Mouse (Mus musculus) right cerebral cortex, postnatal 25 days (tissue): ENCODE data around the gene Kcnq1.

Source experiments
- DNase-seq: peaks from one replicate; pipeline ENCODE4 v3.0.0; 2022

Gene Kcnq1

GRCm38 (mm10) chr7:143094592-143095553, 11.3 kb upstream of the Kcnq1 start, which contains the start of gene Trpm5:
Gene Trpm5, minus strand, starts transcription at chr7:143094642.
- DNase-seq = peak; percentile 25

DNA sequence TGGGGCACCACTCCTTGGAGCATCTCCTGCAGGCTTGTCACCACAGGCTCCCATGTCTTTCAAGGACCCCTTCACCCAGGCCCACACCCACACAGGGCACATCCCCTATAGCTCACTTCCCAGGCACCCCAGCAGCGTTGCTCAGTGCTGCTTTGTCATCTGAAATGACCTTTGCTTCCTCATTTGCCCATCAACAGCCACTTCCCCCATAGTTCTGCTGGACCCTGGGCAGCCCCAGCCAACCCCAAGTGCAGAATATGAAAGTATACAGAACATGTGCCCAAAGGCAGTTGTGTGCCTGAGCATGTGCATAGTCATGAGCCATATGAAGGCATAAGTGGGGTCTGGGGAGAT, 10.6 kb upstream of the Kcnq1 start:
- DNase-seq = no peak

DNA sequence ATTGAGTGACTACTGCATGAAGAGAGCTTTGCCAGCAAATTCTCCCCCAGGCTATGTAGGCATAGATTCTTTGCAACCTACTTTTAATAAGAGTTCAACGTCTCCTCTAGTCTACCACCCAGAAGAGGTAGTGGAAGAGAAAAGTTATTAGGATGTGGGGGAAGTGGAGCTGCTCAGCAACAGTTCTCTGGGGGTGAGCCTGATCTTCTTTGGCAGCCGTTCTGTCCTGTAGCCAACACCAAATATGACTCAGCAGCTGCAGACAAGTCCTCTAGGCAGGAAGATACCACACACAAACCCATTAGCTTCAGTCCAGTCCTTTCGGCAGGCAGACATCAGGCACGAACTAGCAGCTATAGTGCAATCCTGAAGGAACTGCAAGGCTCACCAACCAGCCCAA, 5.4 kb upstream of the Kcnq1 start:
- peak; percentile 14 for DNase-seq

DNA sequence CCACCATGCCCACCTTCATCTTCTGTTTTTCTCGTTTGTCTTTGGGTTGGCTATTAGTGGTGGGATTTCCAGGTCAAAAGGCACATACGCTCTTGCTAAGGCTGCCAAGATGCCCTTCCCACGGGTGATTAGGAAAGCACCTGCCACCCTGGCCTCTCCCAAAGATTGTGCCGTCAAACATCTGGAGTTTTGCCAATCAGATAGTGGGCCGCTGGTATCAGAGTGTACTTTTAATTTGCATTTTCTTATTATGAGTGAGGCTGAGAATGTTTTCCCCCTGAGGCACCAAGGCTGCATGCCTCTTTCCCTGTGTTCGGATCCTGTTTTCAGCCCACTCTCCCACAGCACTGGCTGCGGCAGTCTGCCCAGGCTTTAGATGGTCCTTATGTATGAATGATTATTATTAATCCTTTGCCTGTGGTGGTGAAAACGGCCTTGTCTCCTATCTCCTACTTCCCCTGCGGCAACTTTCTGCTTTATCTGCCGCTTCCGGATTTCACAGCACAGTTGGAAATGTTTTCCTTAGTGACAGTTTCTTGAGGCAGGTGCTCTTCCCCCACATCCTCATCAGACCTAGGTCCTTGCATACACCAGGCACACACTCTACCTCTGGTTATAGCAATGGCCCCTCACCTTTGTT, 784 bp upstream of the Kcnq1 start:
- DNase-seq = no peak

DNA sequence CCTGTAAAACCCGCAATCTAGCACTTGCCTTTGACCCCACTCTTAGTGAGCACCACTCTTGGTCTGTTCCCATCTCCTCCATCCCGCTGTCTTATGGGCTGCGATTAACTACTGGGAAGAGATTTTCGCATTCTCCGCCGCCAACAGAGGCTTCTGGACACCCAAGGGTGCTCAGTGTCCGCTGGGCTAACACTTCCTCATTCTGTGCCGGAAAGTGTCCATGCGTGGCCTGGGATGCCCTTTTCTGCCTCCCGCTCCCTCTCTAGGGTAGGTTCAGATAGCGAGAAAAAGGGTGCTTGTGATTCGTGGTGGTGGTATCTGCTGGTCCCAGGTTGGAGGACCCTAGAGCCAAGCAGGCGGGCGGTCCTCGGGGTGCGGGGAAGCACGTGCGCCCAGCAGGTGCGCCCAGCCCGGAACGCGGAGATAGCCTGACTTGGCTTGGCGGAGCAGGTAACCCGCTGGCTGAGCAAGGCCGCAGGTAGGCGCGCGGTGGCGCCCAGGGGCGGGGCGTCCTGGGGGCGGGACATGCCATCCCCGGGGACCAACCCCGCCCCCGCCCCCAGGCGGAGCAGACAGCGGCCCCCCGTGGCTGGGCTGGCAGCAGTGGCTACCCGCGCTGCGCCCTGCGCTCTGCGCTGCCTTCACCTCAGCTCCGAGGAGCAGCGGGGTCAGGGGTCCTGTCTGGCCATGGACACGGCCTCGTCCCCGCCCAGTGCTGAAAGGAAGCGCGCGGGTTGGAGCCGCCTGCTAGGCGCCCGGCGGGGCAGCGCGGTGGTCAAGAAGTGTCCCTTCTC, 707 bp downstream of the Kcnq1 start:
- no peak for DNase-seq

GRCm38 (mm10) chr7:143108200-143108599, 2.0 kb downstream of the Kcnq1 start:
- no peak for DNase-seq

DNA sequence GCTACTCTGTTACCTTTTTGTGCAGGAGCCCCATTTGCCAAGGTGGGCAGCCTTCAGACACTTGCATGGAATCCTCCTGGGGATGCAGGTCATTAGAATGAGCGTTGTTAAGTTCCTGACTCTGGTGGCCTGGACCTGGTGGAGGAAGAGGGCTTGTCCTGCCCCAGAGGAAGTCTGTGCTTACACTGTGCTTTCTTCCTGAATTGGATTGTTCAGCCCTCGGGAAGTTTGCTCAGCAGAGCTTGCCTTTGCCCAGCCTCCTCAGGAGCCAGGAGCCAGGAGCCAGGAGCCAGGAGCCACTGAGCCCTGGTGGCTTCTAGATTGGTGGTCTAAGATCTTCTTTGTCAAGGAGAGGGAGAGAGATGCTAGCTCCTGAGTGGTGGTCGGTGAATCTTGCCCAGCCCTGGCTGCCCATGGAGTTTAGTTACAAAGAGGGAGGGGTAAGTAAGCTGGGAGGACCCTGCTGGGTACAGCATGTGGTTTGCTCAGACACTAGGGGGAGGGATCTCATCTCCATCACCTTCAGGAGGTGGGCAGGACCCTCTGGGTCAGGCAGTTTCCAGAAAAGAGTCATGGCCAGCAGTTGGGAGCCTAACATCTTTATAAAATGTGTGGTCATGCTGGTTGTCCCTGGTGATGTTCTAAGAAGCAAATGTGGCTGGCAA, 3.0 kb downstream of the Kcnq1 start:
- DNase-seq = no peak

DNA sequence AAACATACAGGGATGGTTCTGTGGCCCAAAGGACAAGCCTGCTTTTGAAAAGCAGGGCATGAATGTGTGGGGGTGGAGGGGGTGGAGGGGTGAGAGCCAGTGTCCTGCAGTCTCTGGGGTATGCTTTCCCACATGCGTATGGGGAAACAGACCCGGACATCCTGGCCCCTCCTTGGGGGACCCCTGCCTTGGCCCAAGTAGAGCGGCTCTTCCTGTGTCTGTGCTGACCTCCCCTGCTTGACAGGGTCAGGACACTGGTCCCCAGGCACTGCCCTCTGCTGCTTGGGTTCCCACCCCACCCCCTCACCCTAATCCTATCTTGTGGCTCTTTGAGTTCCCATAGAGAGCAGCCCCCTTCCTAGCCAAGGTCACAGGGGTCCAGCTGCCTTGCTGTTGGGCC, 3.5 kb downstream of the Kcnq1 start:
- no peak for DNase-seq

DNA sequence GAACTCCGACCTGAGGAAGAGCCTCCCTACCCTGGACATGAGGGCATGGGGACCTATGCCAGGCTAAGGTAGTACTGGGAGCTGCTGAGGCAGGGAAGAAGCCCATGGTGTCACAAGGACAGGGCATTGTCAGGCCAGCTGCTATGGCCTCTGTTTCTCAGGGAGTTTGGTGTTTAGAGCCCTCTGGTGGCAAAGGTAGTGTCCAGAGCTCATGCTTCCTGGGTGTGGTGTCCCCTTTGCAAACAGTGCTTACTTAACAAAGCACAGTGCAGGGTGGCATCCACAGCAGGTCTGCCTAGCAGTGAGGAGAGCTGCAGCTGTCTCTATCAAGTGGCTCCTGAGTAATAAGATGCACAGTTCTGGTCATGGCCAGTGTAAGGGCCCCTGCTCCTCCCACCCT, 4.6 kb downstream of the Kcnq1 start:
- DNase-seq = no peak

- DNase-seq = no peak
Observed at GRCm38 (mm10) chr7:143111719-143112118, 5.6 kb downstream of the Kcnq1 start.

GRCm38 (mm10) chr7:143112395-143112794, 6.2 kb downstream of the Kcnq1 start:
- DNase-seq = no peak

DNA sequence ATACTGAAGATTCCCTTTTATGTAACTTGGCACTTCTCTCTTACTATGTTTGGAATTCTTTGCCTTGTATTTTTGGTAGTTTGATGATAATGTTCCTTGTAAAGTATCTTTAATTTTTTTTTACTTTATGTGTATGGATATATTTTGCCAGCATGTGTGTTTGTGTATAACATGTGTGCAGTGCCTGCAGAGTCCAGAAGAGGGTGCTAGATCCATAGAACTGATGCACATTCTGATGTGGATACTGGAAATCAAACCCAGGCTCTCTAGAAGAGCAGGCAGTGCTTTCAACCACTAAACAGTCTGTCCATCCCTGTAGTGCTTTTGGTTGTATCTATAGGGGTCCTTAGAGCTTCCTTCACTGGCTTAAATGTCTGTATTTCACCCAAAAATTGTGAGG, 8.6 kb downstream of the Kcnq1 start:
- no peak for DNase-seq

DNA sequence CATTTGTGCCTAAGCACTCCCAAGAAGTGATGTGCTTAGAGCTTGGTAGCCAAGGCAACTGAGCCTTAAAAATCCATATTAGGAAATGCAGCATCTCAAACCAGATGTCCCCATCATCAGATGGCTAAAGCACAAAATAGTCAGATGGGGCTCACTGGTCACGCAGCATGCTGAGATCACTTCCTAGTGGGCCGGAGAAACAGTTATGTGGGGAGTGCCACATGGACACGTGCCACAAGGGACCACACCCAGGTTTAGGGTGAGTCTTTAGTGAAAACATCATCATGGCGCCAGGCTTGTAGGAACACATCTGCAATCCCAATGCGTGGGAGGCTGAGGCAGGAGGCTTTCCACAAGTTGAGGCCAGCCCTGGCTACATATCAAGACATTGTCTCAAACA, 10.4 kb downstream of the Kcnq1 start:
- no peak for DNase-seq

DNA sequence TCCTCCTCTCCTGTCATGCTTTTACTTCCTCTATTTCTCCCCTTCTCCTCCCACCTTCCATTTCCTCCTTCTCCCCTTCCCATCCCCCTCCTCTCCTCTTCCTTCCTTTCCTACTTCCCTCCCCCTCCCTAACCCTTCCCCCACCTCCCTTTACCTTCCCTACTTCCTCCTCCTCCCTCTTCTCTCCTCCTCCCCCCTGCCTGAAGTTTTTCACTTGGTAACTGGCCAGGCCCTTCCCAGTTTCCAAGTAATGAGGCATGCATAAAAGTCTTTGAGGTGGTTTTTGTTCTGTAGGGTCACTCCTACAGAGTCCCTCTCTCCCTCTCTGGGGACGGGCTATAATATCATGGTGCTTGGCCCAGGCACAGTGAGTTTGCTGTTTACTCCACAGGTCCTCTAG, 13.2 kb downstream of the Kcnq1 start:
- no peak for DNase-seq

DNA sequence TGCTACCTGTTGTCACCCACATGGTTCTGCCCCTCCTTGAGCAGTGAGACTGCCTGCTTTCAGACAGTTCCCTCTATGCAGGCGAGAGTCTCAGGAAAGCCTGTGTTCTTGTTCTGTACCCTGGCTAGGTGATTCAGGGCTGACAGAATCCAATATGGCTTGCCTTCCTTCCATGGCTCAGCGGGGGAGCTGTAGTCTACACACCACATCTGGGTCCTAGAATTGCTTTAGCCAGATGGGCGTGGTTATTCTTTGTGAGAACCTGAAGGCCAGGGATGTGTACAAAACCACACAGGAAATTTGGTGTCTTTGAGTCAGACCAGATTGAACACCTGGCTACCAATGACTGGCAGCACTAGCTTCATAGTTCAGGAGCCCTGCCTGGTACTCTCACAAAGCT, 13.7 kb downstream of the Kcnq1 start:
- no peak for DNase-seq

- DNase-seq = no peak
Observed at GRCm38 (mm10) chr7:143122191-143122590, 16.0 kb downstream of the Kcnq1 start.

GRCm38 (mm10) chr7:143123876-143124669, 17.9 kb downstream of the Kcnq1 start:
- no peak for DNase-seq

- DNase-seq = no peak
Observed at GRCm38 (mm10) chr7:143124902-143125301, 18.7 kb downstream of the Kcnq1 start.

DNA sequence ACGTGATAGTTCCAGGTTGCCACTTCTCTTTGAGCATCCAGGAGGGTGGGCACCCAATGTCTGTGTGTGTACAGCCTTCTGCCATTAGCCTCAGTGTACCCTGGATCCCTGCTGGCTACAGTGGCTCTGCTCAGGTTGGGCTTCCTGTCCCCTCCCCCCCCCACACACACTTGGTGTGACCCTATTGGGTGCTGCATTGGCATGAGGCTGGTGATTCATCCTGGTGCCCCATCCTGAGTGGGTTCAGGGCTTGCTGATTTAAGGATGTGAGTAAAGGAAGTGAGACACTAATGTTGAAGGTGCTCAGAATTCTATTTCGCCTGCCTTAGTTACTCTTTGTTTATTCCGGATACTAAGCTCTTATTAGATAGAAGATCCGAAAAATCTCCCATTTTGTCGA, 26.7 kb downstream of the Kcnq1 start:
- DNase-seq = no peak

GRCm38 (mm10) chr7:143136125-143136524, 30.0 kb downstream of the Kcnq1 start:
- no peak for DNase-seq

DNA sequence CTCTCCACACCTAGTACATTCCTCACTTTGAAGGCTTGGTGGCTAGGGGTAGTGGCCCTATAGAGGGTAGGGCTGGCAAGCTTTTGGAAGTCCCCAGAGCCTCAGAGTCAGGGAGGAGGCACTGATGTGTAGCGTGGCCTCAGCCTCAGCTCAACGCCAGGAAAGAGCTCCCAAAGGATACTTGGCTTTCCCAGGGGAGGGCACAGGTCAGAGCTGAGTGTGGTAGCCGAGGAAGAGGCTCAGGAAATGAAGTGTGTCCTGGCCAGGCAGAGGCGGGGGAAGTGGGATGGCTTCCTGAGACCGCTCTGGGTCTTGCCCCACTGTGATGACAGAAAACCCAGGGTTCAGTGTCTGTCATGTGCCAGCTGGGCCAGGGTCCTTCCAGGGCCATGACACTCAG, 30.4 kb downstream of the Kcnq1 start:
- no peak for DNase-seq

DNA sequence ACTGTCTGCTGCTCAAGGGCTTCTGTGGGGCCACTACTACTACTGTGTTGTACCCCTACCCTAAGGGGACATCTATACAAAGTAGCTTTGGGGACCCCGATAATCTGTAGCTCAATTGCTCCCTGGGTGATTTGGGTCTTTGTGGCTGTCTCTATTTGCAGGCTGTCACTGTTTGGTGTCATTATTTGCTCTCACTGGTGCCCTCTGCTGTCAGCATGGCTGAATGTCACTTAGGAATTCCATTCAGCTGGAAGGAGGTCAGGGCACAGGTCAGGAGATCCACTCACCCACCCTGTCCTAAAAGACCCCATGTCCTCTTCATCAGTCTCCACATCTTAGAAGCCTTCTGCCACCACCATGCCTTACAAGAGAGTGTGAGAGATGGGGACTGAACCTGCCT, 32.6 kb downstream of the Kcnq1 start:
- DNase-seq = no peak
